Mouse (Mus musculus) activated CD4-positive, CD25-positive, alpha-beta regulatory T cell (primary cell): Measurements from ENCODE around the gene Gas2l2. TPM values are rescaled to one million over a fixed set of nuclear protein-coding genes. Genes with fewer than 3 reads are reported as not detected.

Experiments
- polyA plus RNA-seq, 2 experiments: library from polyadenylated mRNA; unstranded; fragments of 100-300 nt; shearing (Covaris generic); gene quantifications; one replicate each; pipeline ENCODE4 v1.2.1; 2017

Gene Gas2l2
- polyA plus RNA-seq = not detected

GRCm38 (mm10) chr11:83429355-83429754, at the start of gene Gas2l2:
Gas2l2 (minus strand) TSS chr11:83429455.

GRCm38 (mm10) chr11:83472324-83473234, 43.3 kb upstream of the Gas2l2 start, which contains the start of gene Taf15:
Taf15 (plus strand) TSS chr11:83473086.

GRCm38 (mm10) chr11:83462711-83463244, 33.5 kb upstream of the Gas2l2 start, which contains the start of gene Mmp28:
Mmp28 (minus strand) TSS chr11:83463071.

GRCm38 (mm10) chr11:83437377-83437776, 8.1 kb upstream of the Gas2l2 start, which contains the start of gene 1700020L24Rik:
1700020L24Rik (plus strand) TSS chr11:83437677.

GRCm38 (mm10) chr11:83409087-83409754, 20.0 kb downstream of the Gas2l2 start, which contains the start of gene Rasl10b:
Rasl10b (plus strand) TSS chr11:83409137.

Other genes starting within 250 kb of the Gas2l2 start
- gene Slfn3, start 238.1 kb downstream of the Gas2l2 start, polyA plus RNA-seq = 1 to 10 TPM; 4.7 to 6.5 TPM
- gene Slfn14, start 142.7 kb downstream of the Gas2l2 start, polyA plus RNA-seq = under 1 TPM in 1 of 2 experiments, not detected in 1; 0.11 TPM
- 10 to 100 TPM; 34.1 to 50.6 TPM for gene Ap2b1, start 130.4 kb downstream of the Gas2l2 start, polyA plus RNA-seq
- gene Pex12, start 126.9 kb downstream of the Gas2l2 start, polyA plus RNA-seq = 10 to 100 TPM in 1 of 2 experiments, 1 to 10 TPM in 1; 7.2 to 19.4 TPM
- gene Rasl10b, start 20.3 kb downstream of the Gas2l2 start, polyA plus RNA-seq = under 1 TPM in 1 of 2 experiments, not detected in 1; 0.05 TPM
- 1 to 10 TPM in 1 of 2 experiments, under 1 TPM in 1; 0.32 to 2.9 TPM for gene 1700020L24Rik, start 8.2 kb upstream of the Gas2l2 start, polyA plus RNA-seq
- under 1 TPM in 1 of 2 experiments, not detected in 1; 0.25 TPM for gene Mmp28, start 33.6 kb upstream of the Gas2l2 start, polyA plus RNA-seq
- gene Taf15, start 43.6 kb upstream of the Gas2l2 start, polyA plus RNA-seq = 10 to 100 TPM; 13.2 to 14.7 TPM
- gene Heatr9, start 92.7 kb upstream of the Gas2l2 start, polyA plus RNA-seq = under 1 TPM in 1 of 2 experiments, not detected in 1; 0.19 TPM
- 100 to 1,000 TPM; 223 to 434 TPM for gene Ccl5, start 101.1 kb upstream of the Gas2l2 start, polyA plus RNA-seq
- 1 to 10 TPM in 1 of 2 experiments, not detected in 1; 7.7 TPM for gene Ccl9, start 149.2 kb upstream of the Gas2l2 start, polyA plus RNA-seq
- gene Ccl6, start 163.6 kb upstream of the Gas2l2 start, polyA plus RNA-seq = 10 to 100 TPM in 1 of 2 experiments, 1 to 10 TPM in 1; 1.0 to 82.4 TPM
- under 1 TPM in 1 of 2 experiments, not detected in 1; 0.42 TPM for gene Rpl9-ps1, start 216.2 kb upstream of the Gas2l2 start, polyA plus RNA-seq
- 1 to 10 TPM; 3.3 to 8.3 TPM for gene Ccl3, start 219.9 kb upstream of the Gas2l2 start, polyA plus RNA-seq
- gene Ccl4, start 233.1 kb upstream of the Gas2l2 start, polyA plus RNA-seq = 10 to 100 TPM; 17.3 to 24.7 TPM